Mouse (Mus musculus): ENCODE results near the gene Tcf20. TPM values are rescaled to one million over a fixed set of nuclear protein-coding genes. Genes with fewer than 3 reads are reported as not detected.

Gene Tcf20
- polyA plus RNA-seq (2014; fragmentation: Illumina TruSeq; extraction: RNeasy Lipid Tissue Mini Kit (QIAGEN cat#74804); ENCODE audit: low read depth, low replicate concordance): 25.9 TPM

DNA sequence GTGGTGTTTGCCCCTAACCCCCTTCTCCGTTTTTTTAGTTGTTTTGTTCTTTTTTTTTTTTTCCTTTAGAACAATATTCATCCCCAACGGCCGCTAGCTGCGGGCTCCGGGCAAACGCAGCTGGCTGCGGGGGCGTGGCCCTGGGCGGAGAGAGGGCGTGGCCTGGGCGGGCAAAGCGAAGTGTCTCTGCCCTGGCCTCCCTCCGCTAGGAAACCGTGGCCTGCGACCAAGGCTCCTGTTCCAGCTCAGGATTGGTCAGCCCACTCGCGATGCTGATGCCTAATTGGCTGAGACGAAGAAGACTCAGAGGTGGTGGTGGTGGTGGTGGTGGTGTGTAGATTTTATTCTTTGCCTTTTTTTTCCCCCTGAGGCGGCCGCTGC lies at the start of gene Tcf20:
TSS of gene Tcf20 (minus strand) at position 141 of the 381 bp plus-strand sequence.

DNA sequence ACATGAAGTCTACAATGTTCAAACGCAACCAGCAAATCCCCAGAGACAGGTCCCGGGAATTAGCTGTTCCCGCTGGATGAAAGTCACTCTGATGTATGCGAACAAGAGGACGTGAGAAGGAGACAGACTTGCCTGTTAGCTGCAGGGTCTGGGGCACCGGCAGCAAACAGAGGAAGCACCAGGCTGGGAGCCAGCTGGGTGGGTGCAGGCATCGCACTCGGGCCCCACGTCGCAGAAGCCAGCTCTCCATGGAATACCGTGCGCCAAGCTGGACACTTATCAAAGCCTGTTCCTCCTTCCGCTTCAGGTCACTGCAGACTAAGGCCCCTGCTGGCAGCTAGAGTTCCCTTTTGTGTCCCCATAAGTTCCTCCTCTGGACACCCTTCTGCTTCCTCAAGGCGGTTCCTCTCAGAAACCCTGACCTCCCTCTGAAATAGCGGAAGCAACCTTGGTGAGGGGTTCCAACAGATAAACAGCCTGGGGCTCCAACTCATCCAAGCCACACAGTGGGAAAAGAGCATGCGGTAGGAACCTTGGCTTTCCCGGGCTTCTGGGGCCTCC lies 45.4 kb upstream of the Tcf20 start, which contains the start of gene Nfam1:
TSS of gene Nfam1 (minus strand) at position 326 of the 561 bp plus-strand sequence.

DNA sequence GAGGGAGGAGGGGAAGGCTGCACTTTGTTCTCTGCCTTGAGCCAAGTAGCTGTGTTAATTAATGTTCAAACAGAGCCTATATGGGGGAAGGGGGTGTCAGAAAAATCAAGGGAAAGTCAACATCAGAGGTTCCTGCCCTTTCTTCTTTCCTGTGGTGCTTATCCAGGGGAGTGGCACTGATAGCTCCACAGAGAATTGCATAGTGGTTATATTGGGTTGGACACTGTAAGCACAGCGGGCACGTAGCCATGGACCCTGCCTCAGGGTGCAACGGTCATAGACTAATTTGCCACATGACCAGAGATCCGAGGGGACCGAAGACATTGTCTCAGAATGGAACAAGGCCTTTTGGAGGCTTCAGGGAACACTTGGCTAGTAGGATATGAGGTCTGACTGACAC lies 193.4 kb downstream of the Tcf20 start, which contains the start of gene Cyp2d26:
TSS of gene Cyp2d26 (minus strand) at position 18 of the 400 bp plus-strand sequence.

DNA sequence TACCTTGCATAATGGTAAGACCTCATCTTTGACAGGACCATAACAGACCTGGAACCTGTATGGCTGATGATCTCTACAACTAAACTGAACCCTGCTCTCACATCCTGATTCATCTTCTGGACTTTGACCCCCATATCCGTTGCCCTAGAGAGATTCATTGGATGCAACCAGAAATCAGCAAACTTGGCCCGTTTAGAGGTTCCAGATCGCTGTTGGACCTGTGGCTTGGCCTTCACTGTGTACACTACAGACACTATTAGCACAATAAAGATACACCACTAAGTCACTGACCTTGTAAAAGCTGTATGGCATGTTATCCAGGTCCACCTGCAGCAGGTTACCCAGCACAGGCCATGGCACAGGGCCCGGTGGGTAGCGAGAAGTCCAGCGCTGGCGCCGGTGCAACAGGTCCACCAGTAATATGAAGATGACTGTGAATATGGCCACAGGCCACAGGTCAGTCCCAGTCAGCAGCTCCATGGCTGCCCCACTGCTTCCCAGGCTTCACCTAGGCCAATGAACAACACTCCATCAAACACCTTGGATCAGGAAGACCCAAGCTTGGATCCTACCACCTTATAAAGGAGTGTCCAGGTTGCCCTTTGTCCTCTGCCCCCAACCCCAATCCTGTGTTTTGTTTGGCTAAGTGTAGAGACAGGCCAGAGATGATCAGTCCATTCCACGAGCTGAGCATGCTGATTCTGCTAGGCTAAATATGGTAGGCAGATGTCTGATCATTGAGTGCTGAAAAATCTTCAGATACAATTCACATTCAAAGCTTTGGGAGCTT lies 223.8 kb downstream of the Tcf20 start, which contains the start of gene Cyp2d40:
TSS of gene Cyp2d40 (minus strand) at position 553 of the 790 bp plus-strand sequence.

Other genes with a start within 250 kb of the Tcf20 start
- not detected for gene Cyp2d40, start 223.7 kb downstream of the Tcf20 start, polyA plus RNA-seq (2014; fragmentation: Illumina TruSeq; extraction: RNeasy Lipid Tissue Mini Kit (QIAGEN cat#74804); ENCODE audit: low read depth, low replicate concordance)
- gene Cyp2d26, start 193.6 kb downstream of the Tcf20 start, polyA plus RNA-seq (2014; fragmentation: Illumina TruSeq; extraction: RNeasy Lipid Tissue Mini Kit (QIAGEN cat#74804); ENCODE audit: low read depth, low replicate concordance): 10.0 TPM
- 0.63 TPM for gene Nfam1, start 45.4 kb upstream of the Tcf20 start, polyA plus RNA-seq (2014; fragmentation: Illumina TruSeq; extraction: RNeasy Lipid Tissue Mini Kit (QIAGEN cat#74804); ENCODE audit: low read depth, low replicate concordance)
- 0.78 TPM for gene Serhl, start 101.6 kb upstream of the Tcf20 start, polyA plus RNA-seq (2014; fragmentation: Illumina TruSeq; extraction: RNeasy Lipid Tissue Mini Kit (QIAGEN cat#74804); ENCODE audit: low read depth, low replicate concordance)
- 1.6 TPM for gene Rrp7a, start 134.9 kb upstream of the Tcf20 start, polyA plus RNA-seq (2014; fragmentation: Illumina TruSeq; extraction: RNeasy Lipid Tissue Mini Kit (QIAGEN cat#74804); ENCODE audit: low read depth, low replicate concordance)
- 15.1 TPM for gene Poldip3, start 161.5 kb upstream of the Tcf20 start, polyA plus RNA-seq (2014; fragmentation: Illumina TruSeq; extraction: RNeasy Lipid Tissue Mini Kit (QIAGEN cat#74804); ENCODE audit: low read depth, low replicate concordance)
- gene Cyb5r3, start 184.7 kb upstream of the Tcf20 start, polyA plus RNA-seq (2014; fragmentation: Illumina TruSeq; extraction: RNeasy Lipid Tissue Mini Kit (QIAGEN cat#74804); ENCODE audit: low read depth, low replicate concordance): 10.7 TPM